Mouse (Mus musculus) embryonic facial prominence, embryonic 12.5 days (tissue): ENCODE results near the gene Grb2. TPM values are rescaled to one million over a fixed set of nuclear protein-coding genes. Genes with fewer than 3 reads are reported as not detected.
"Not testable (repeated sequence)": the region's sequence is repeated elsewhere in the genome, so short reads cannot be mapped to it uniquely, and the experiment has no call there.

Source experiments
- ATAC-seq: fragments of 200-750 bp; cut with Nextera tagmentation; 2 replicates; pipeline ENCODE4 v1.8.0; 2017; ENCODE audit not compliant: insufficient number of reproducible peaks, insufficient read depth, low FRiP score, low TSS enrichment
- H3K27ac ChIP-seq: fragments of 300-500 bp; sonication (generic); 2 replicates; pipeline ENCODE4 v1.5.1; 2016; ENCODE audit warnings: mild to moderate bottlenecking
- H3K27me3 ChIP-seq: fragments of 300-500 bp; sonication (generic); 2 replicates; pipeline ENCODE4 v1.6.1; 2016; ENCODE audit warnings: mild to moderate bottlenecking, moderate library complexity
- H3K36me3 ChIP-seq: fragments of 300-500 bp; sonication (generic); 2 replicates; pipeline ENCODE4 v1.6.1; 2016; ENCODE audit warnings: mild to moderate bottlenecking
- H3K4me1 ChIP-seq: fragments of 300-500 bp; sonication (generic); 2 replicates; pipeline ENCODE4 v1.6.1; 2016
- H3K4me2 ChIP-seq: fragments of 300-500 bp; sonication (generic); replicated peaks from 2 replicates; pipeline ENCODE4 v1.6.1; 2016; ENCODE audit warnings: mild to moderate bottlenecking, moderate library complexity
- H3K4me3 ChIP-seq: fragments of 300-500 bp; sonication (generic); 2 replicates; pipeline ENCODE4 v1.5.1; 2016; ENCODE audit warnings: mild to moderate bottlenecking
- H3K9ac ChIP-seq: fragments of 300-500 bp; sonication (generic); 2 replicates; pipeline ENCODE4 v1.6.1; 2016; ENCODE audit warnings: mild to moderate bottlenecking, moderate library complexity
- H3K9me3 ChIP-seq: fragments of 300-500 bp; sonication (generic); 2 replicates; pipeline ENCODE4 v1.6.1; 2016; ENCODE audit warnings: mild to moderate bottlenecking, moderate library complexity
- WGBS: fragments of 180-500 bp; shearing (Covaris S2); methylation state at CpG from one replicate; pipeline ENCODE4 v1.1.7; 2016; 5-methylcytosine and 5-hydroxymethylcytosine counted together
- polyA plus RNA-seq: library from polyadenylated mRNA; unstranded; fragments of >200 nt; fragmentation: Nextera tagmentation; extraction: Ambion mirVana; gene quantifications from 2 replicates; pipeline ENCODE4 v1.2.1, GENCODE M21; 2016

Gene Grb2
- polyA plus RNA-seq, 1 experiment from 2014 or later: 115 TPM

- Histone ChIP-seq H3K27me3 (no peaks in the 10 kb centered on the region), H3K9ac (no peak overlapping the region), H3K4me3 (no peak overlapping the region), H3K9me3 (no peaks in the 10 kb centered on the region), H3K27ac (no peak overlapping the region), H3K4me2 (no peak overlapping the region), H3K4me1 (no peaks in the 10 kb centered on the region), H3K36me3 (peaks cover 13% of the 10 kb centered on the region; the same call in 1 of the 2 replicates)
- ATAC-seq: no peak
- 88% methylated on average over 6 of the region's 6 CpGs for WGBS
Observed at GRCm38 (mm10) chr11:115658521-115658920, 49.9 kb downstream of the Grb2 start.

GRCm38 (mm10) chr11:115654128-115654527 lies 54.3 kb downstream of the Grb2 start:
- no peak overlapping the region for H3K9ac ChIP-seq
- no peaks in the 10 kb centered on the region for H3K9me3 ChIP-seq
- no peaks in the 10 kb centered on the region for H3K27me3 ChIP-seq
- no peak overlapping the region for H3K4me2 ChIP-seq
- no peak for ATAC-seq
- 66% methylated on average over 2 of the region's 2 CpGs for WGBS
- H3K27ac ChIP-seq: no peak overlapping the region
- H3K4me3 ChIP-seq: no peak overlapping the region
- no peaks in the 10 kb centered on the region for H3K4me1 ChIP-seq
- H3K36me3 ChIP-seq: peaks cover 21% of the 10 kb centered on the region; the same call in 1 of the 2 replicates

- H3K9me3 ChIP-seq: no peaks in the 10 kb centered on the region
- H3K9ac ChIP-seq: no peak overlapping the region
- no peak overlapping the region for H3K4me3 ChIP-seq
- H3K27me3 ChIP-seq: no peaks in the 10 kb centered on the region
- H3K27ac ChIP-seq: no peak overlapping the region
- H3K4me2 ChIP-seq: no peak overlapping the region
- ATAC-seq: no peak
- no peaks in the 10 kb centered on the region for H3K4me1 ChIP-seq
- peaks cover 27% of the 10 kb centered on the region for H3K36me3 ChIP-seq
- WGBS: 84% methylated on average over 3 of the region's 3 CpGs
Observed at GRCm38 (mm10) chr11:115653194-115653593, 55.2 kb downstream of the Grb2 start.

- Histone ChIP-seq H3K27ac (no peak overlapping the region), H3K27me3 (no peaks in the 10 kb centered on the region), H3K9me3 (no peaks in the 10 kb centered on the region), H3K4me1 (0 out of 2 replicates have a peak, but pooled peaks cover 2% of the 10 kb centered on the region), H3K9ac (no peak overlapping the region), H3K4me3 (no peak overlapping the region), H3K36me3 (peaks cover 35% of the 10 kb centered on the region), H3K4me2 (no peak overlapping the region)
- 90% methylated on average over 3 of the region's 3 CpGs for WGBS
- no peak for ATAC-seq
Observed at GRCm38 (mm10) chr11:115651680-115652079, 56.7 kb downstream of the Grb2 start.

GRCm38 (mm10) chr11:115649706-115650105 lies 58.7 kb downstream of the Grb2 start:
- Histone ChIP-seq H3K4me2 (no peak overlapping the region), H3K9ac (no peak overlapping the region), H3K4me1 (0 out of 2 replicates have a peak, but pooled peaks cover 2% of the 10 kb centered on the region), H3K27me3 (no peaks in the 10 kb centered on the region), H3K27ac (no peak overlapping the region), H3K9me3 (no peaks in the 10 kb centered on the region), H3K4me3 (no peak overlapping the region), H3K36me3 (peaks cover 42% of the 10 kb centered on the region)
- 63% methylated on average over 10 of the region's 10 CpGs for WGBS
- no peak for ATAC-seq

- H3K9ac ChIP-seq: no peak overlapping the region
- no peaks in the 10 kb centered on the region for H3K27me3 ChIP-seq
- no peak for ATAC-seq
- WGBS: 49% methylated on average over 6 of the region's 6 CpGs
- H3K9me3 ChIP-seq: no peaks in the 10 kb centered on the region
- 0 out of 2 replicates have a peak, but pooled peaks cover 2% of the 10 kb centered on the region for H3K4me1 ChIP-seq
- H3K4me3 ChIP-seq: no peak overlapping the region
- peaks cover 46% of the 10 kb centered on the region for H3K36me3 ChIP-seq
- H3K4me2 ChIP-seq: no peak overlapping the region
- no peak overlapping the region for H3K27ac ChIP-seq
Observed at GRCm38 (mm10) chr11:115647459-115647858, 60.9 kb downstream of the Grb2 start.

- no peak for ATAC-seq
- 85% methylated on average over 9 of the region's 9 CpGs for WGBS
- H3K36me3 ChIP-seq: peaks cover 46% of the 10 kb centered on the region
Observed at GRCm38 (mm10) chr11:115646439-115646838, 62.0 kb downstream of the Grb2 start.

GRCm38 (mm10) chr11:115645498-115645897 lies 62.9 kb downstream of the Grb2 start:
- not testable (repeated sequence) for ATAC-seq, H3K4me1 ChIP-seq, H3K9ac ChIP-seq, H3K4me2 ChIP-seq, H3K9me3 ChIP-seq, H3K27me3 ChIP-seq, H3K4me3 ChIP-seq, H3K27ac ChIP-seq
- WGBS: 73% methylated on average over 14 of the region's 14 CpGs
- H3K36me3 ChIP-seq: peaks cover 46% of the 10 kb centered on the region

More at GRCm38 (mm10) chr11:115646439-115646838, 62.0 kb downstream of the Grb2 start:
- Histone ChIP-seq H3K4me2 (no peak overlapping the region), H3K4me3 (no peak overlapping the region), H3K4me1 (0 out of 2 replicates have a peak, but pooled peaks cover 2% of the 10 kb centered on the region), H3K27me3 (no peaks in the 10 kb centered on the region), H3K27ac (no peak overlapping the region), H3K9ac (no peak overlapping the region), H3K9me3 (no peaks in the 10 kb centered on the region)

GRCm38 (mm10) chr11:115644308-115644707 lies 64.1 kb downstream of the Grb2 start:
- H3K27me3 ChIP-seq: no peaks in the 10 kb centered on the region
- H3K27ac ChIP-seq: no peak overlapping the region
- no peak overlapping the region for H3K4me2 ChIP-seq
- WGBS: 90% methylated on average over 13 of the region's 13 CpGs
- 0 out of 2 replicates have a peak, but pooled peaks cover 2% of the 10 kb centered on the region for H3K4me1 ChIP-seq
- H3K36me3 ChIP-seq: peaks cover 40% of the 10 kb centered on the region
- H3K9me3 ChIP-seq: no peaks in the 10 kb centered on the region
- no peak overlapping the region for H3K9ac ChIP-seq
- ATAC-seq: no peak
- H3K4me3 ChIP-seq: no peak overlapping the region

- Histone ChIP-seq H3K4me2 (no peak overlapping the region), H3K27me3 (no peaks in the 10 kb centered on the region), H3K9ac (no peak overlapping the region), H3K4me1 (0 out of 2 replicates have a peak, but pooled peaks cover 2% of the 10 kb centered on the region), H3K27ac (no peak overlapping the region), H3K36me3 (peaks cover 34% of the 10 kb centered on the region), H3K9me3 (no peaks in the 10 kb centered on the region), H3K4me3 (no peak overlapping the region)
- no peak for ATAC-seq
- 82% methylated on average over 10 of the region's 10 CpGs for WGBS
Observed at GRCm38 (mm10) chr11:115643265-115643664, 65.1 kb downstream of the Grb2 start.

- Histone ChIP-seq H3K36me3 (peaks cover 29% of the 10 kb centered on the region), H3K9me3 (no peaks in the 10 kb centered on the region), H3K27me3 (no peaks in the 10 kb centered on the region), H3K4me1 (0 out of 2 replicates have a peak, but pooled peaks cover under 1% of the 10 kb centered on the region), H3K9ac (no peak overlapping the region), H3K27ac (no peak overlapping the region), H3K4me3 (no peak overlapping the region), H3K4me2 (no peak overlapping the region)
- no peak for ATAC-seq
- 96% methylated on average over 2 of the region's 2 CpGs for WGBS
Observed at GRCm38 (mm10) chr11:115642705-115643104, 65.7 kb downstream of the Grb2 start.

- H3K27ac ChIP-seq: no peak overlapping the region
- H3K9ac ChIP-seq: no peak overlapping the region
- H3K9me3 ChIP-seq: no peaks in the 10 kb centered on the region
- no peak overlapping the region for H3K4me2 ChIP-seq
- no peaks in the 10 kb centered on the region for H3K4me1 ChIP-seq
- peaks cover 25% of the 10 kb centered on the region for H3K36me3 ChIP-seq
- no peak; the same call in 1 of the 2 replicates for ATAC-seq
- no peaks in the 10 kb centered on the region for H3K27me3 ChIP-seq
- WGBS: 86% methylated on average over 4 of the region's 4 CpGs
- no peak overlapping the region for H3K4me3 ChIP-seq
Observed at GRCm38 (mm10) chr11:115641664-115642036, 66.7 kb downstream of the Grb2 start.
